Mouse (Mus musculus): ENCODE results near the gene Ttyh3.
"Not testable (repeated sequence)": the region's sequence is repeated elsewhere in the genome, so short reads cannot be mapped to it uniquely, and the experiment has no call there.

The Ttyh3 gene

GRCm38 (mm10) chr5:140648519-140649100 lies at the start of gene Ttyh3:
TSS of gene Ttyh3 (minus strand) at chr5:140649031.
- no peak for DNase-seq

GRCm38 (mm10) chr5:140695987-140696386 lies 47.2 kb upstream of the Ttyh3 start:
- DNase-seq = no peak

GRCm38 (mm10) chr5:140688434-140688833 lies 39.6 kb upstream of the Ttyh3 start:
- no peak for DNase-seq

- peak; percentile 71 to 77 for DNase-seq
Measured at GRCm38 (mm10) chr5:140684343-140685148, 35.7 kb upstream of the Ttyh3 start.

GRCm38 (mm10) chr5:140682113-140682512 lies 33.3 kb upstream of the Ttyh3 start:
- DNase-seq = no peak

- DNase-seq = no peak
Measured at GRCm38 (mm10) chr5:140680950-140681349, 32.1 kb upstream of the Ttyh3 start.

GRCm38 (mm10) chr5:140680051-140680450 lies 31.2 kb upstream of the Ttyh3 start:
- DNase-seq = no peak

GRCm38 (mm10) chr5:140677137-140677536 lies 28.3 kb upstream of the Ttyh3 start:
- no peak for DNase-seq

GRCm38 (mm10) chr5:140675640-140676039 lies 26.8 kb upstream of the Ttyh3 start:
- no peak for DNase-seq

- no peak for DNase-seq
Measured at GRCm38 (mm10) chr5:140675079-140675478, 26.2 kb upstream of the Ttyh3 start.

- no peak for DNase-seq
Measured at GRCm38 (mm10) chr5:140674036-140674435, 25.2 kb upstream of the Ttyh3 start.

GRCm38 (mm10) chr5:140672603-140673002 lies 23.8 kb upstream of the Ttyh3 start:
- DNase-seq = not testable (repeated sequence)

GRCm38 (mm10) chr5:140672115-140672514 lies 23.3 kb upstream of the Ttyh3 start:
- DNase-seq = no peak

- DNase-seq = peak; percentile 66 to 80
Measured at GRCm38 (mm10) chr5:140663621-140664180, 14.9 kb upstream of the Ttyh3 start.

GRCm38 (mm10) chr5:140662741-140663592 lies 14.1 kb upstream of the Ttyh3 start:
- peak in 1 of 2 experiments; percentile 41 for DNase-seq

- DNase-seq = no peak
Measured at GRCm38 (mm10) chr5:140661875-140662643, 13.2 kb upstream of the Ttyh3 start.

GRCm38 (mm10) chr5:140661427-140661826 lies 12.6 kb upstream of the Ttyh3 start:
- DNase-seq = no peak

GRCm38 (mm10) chr5:140660398-140660797 lies 11.6 kb upstream of the Ttyh3 start:
- DNase-seq = no peak

GRCm38 (mm10) chr5:140659607-140660272 lies 10.9 kb upstream of the Ttyh3 start:
- peak; percentile 72 to 82 for DNase-seq

- no peak for DNase-seq
Measured at GRCm38 (mm10) chr5:140654096-140654845, 5.4 kb upstream of the Ttyh3 start.

GRCm38 (mm10) chr5:140652587-140652986 lies 3.8 kb upstream of the Ttyh3 start:
- no peak for DNase-seq

Data from cerebellum, postnatal 14 days (tissue).